Comparison of ENCODE assay signal across 14 mouse cellular contexts in genomic region chr14:50997999-50998666, GRCm38 (mm10). TPM values are rescaled to one million over a fixed set of nuclear protein-coding genes. Genes with fewer than 3 reads are reported as not detected.
DNase-seq lines count a peak whose midpoint lies in the region; ATAC-seq lines count a peak whose summit lies in the region.
"Had no signal": no experiment of that assay in that cellular context is flagged by ENCODE, and none has a peak within 500 bp of the region (broad histone marks: within the 10 kb centered on the region; RNA-seq: fewer than 3 reads in every experiment).

No protein-coding gene starts in this region.

- no peaks in the 10 kb centered on the region for H3K4me1 ChIP-seq in hindbrain, embryonic 10.5 days (replicated peaks)

- no peaks in the 10 kb centered on the region for H3K27me3 ChIP-seq in hindbrain, embryonic 10.5 days (ENCODE audit: insufficient read depth, poor library complexity, severe bottlenecking)

- H3K4me3 ChIP-seq in hindbrain, embryonic 10.5 days: no peak overlapping the region

- no peaks in the 10 kb centered on the region for H3K9me3 ChIP-seq in hindbrain, embryonic 10.5 days

- no peak overlapping the region for H3K27ac ChIP-seq in hindbrain, embryonic 10.5 days
- H3K27ac ChIP-seq: hindbrain, postnatal 0 days had no signal

- 84% methylated on average over 2 of the region's 2 CpGs for WGBS in hindbrain, embryonic 10.5 days

- no peaks in the 10 kb centered on the region for H3K36me3 ChIP-seq in hindbrain, embryonic 10.5 days

- peak; percentile 45 for DNase-seq in kidney, adult 18-20 months
- no peak for DNase-seq in kidney, postnatal 10 days
- DNase-seq in CD4-positive, CD25-positive, alpha-beta regulatory T cell, adult 2 months (ENCODE audit: low read depth, low spot score): peak; percentile 15
- DNase-seq in lung, postnatal 10 days: peak; percentile 19
- no peak for DNase-seq in ovary, adult 18-20 months (ENCODE audit: low spot score)
- DNase-seq in hindbrain, embryonic 10.5 days (ENCODE audit: low spot score): no peak
- DNase-seq in left cerebral cortex, adult 11 months (ENCODE audit: low spot score): no peak
- DNase-seq: cerebellum, adult 8-10 months; thymus, postnatal 36 days had no signal

- peak; percentile 62 for ATAC-seq in common myeloid progenitor, adult 5-6 weeks (replicated peaks; ENCODE audit: low read depth, poor library complexity, severe bottlenecking)
- ATAC-seq: hindbrain, postnatal 0 days had no signal

RNA-seq across cellular contexts. Expression of gene Rnase10, which starts 9.4 kb away (rescaled TPM):
- not detected in 2 replicates for total RNA-seq in common myeloid progenitor, adult 5-6 weeks (2017)
- 0.10 TPM in 1 of 2 replicates, not detected in the other for polyA plus RNA-seq in hindbrain, embryonic 10.5 days (2016; fragmentation: Nextera tagmentation; extraction: Ambion mirVana)
- polyA plus RNA-seq: hindbrain, postnatal 0 days; midbrain, embryonic 11.5 days had no signal

RNA-seq across cellular contexts. Expression of gene Pnp2, which starts 42.3 kb away (rescaled TPM):
- total RNA-seq in common myeloid progenitor, adult 5-6 weeks (2017): 1.5 and 5.4 TPM in 2 replicates
- polyA plus RNA-seq in hindbrain, embryonic 10.5 days (2016; fragmentation: Nextera tagmentation; extraction: Ambion mirVana): 0.54 and 0.86 TPM in 2 replicates
- total RNA-seq: hindbrain, postnatal 0 days had no signal

RNA-seq across cellular contexts. Expression of gene Rnase9, which starts 43.5 kb away (rescaled TPM):
- not detected in 2 replicates for total RNA-seq in common myeloid progenitor, adult 5-6 weeks (2017)
- polyA plus RNA-seq in hindbrain, embryonic 10.5 days (2016; fragmentation: Nextera tagmentation; extraction: Ambion mirVana): not detected in 2 replicates
- total RNA-seq: hindbrain, postnatal 0 days; left cerebral cortex, adult 18-20 months had no signal
- polyA plus RNA-seq: hindbrain, postnatal 0 days; midbrain, embryonic 11.5 days; neural tube, embryonic 14.5 days had no signal

RNA-seq across cellular contexts. Expression of gene Rnase11, which starts 51.8 kb away (rescaled TPM):
- not detected in 2 replicates for total RNA-seq in common myeloid progenitor, adult 5-6 weeks (2017)
- polyA plus RNA-seq in hindbrain, embryonic 10.5 days (2016; fragmentation: Nextera tagmentation; extraction: Ambion mirVana): not detected in 2 replicates
- total RNA-seq: hindbrain, postnatal 0 days; left cerebral cortex, adult 18-20 months had no signal
- polyA plus RNA-seq: hindbrain, postnatal 0 days; midbrain, embryonic 11.5 days; neural tube, embryonic 14.5 days had no signal

RNA-seq across cellular contexts. Expression of gene Gm49342, which starts 53.8 kb away (rescaled TPM):
- 34.9 and 44.0 TPM in 2 replicates for total RNA-seq in common myeloid progenitor, adult 5-6 weeks (2017)
- polyA plus RNA-seq in hindbrain, embryonic 10.5 days (2016; fragmentation: Nextera tagmentation; extraction: Ambion mirVana): not detected in 2 replicates
- polyA plus RNA-seq: hindbrain, postnatal 0 days; midbrain, embryonic 11.5 days; neural tube, embryonic 14.5 days had no signal

Comparison
In these comparisons a context has a peak if more than half of its experiments do, and no peak if none do; other contexts are left out.
1. DNase-seq: peak in kidney, adult 18-20 months (single experiment), CD4-positive, CD25-positive, alpha-beta regulatory T cell, adult 2 months (single experiment) and lung, postnatal 10 days (single experiment); none in kidney, postnatal 10 days (single experiment), ovary, adult 18-20 months (single experiment), hindbrain, embryonic 10.5 days (single experiment) and left cerebral cortex, adult 11 months (single experiment).